Mouse (Mus musculus) CH12.LX (cell line): ENCODE measurements around the gene Fgf11. TPM values are rescaled to one million over a fixed set of nuclear protein-coding genes. Genes with fewer than 3 reads are reported as not detected.

ENCODE experiments used
- DNase-seq: peaks from one replicate; pipeline ENCODE4 v3.0.0-alpha.2; 2013; ENCODE audit errors: extremely low read depth
- H3K27ac ChIP-seq: 2 replicates; pipeline ENCODE4 v1.5.1; 2012; ENCODE audit warnings: low read depth, mild to moderate bottlenecking, control low read depth, moderate library complexity; ENCODE audit not compliant: insufficient read depth
- H3K27me3 ChIP-seq: replicated peaks from 2 replicates; pipeline ENCODE3; 2012; ENCODE audit warnings: inconsistent platforms
- H3K36me3 ChIP-seq, 2 experiments: replicated peaks in 1 of 2; 2 replicates each; pipeline versions ENCODE3 to v1.6.1; 2012; ENCODE audit warnings: inconsistent platforms in 1 of 2, low read length in 1 of 2, mild to moderate bottlenecking in 1 of 2, mixed read lengths in 1 of 2, moderate library complexity in 1 of 2; ENCODE audit not compliant: control insufficient read depth in 1 of 2, insufficient read depth in 1 of 2
- H3K4me1 ChIP-seq, 2 experiments: 2 replicates each; pipeline ENCODE4 v1.6.1; 2012; ENCODE audit warnings: inconsistent platforms in 1 of 2, moderate library complexity in 1 of 2; ENCODE audit not compliant: insufficient read depth in 2 of 2, control insufficient read depth in 1 of 2
- H3K4me2 ChIP-seq: 2 replicates; pipeline ENCODE4 v1.6.1; 2012; ENCODE audit warnings: low read depth, mild to moderate bottlenecking, control low read depth; ENCODE audit not compliant: poor library complexity, insufficient read depth, severe bottlenecking
- H3K4me3 ChIP-seq, 3 experiments: fragments of 150-350 bp in 1 of 3; sonication (generic) in 1 of 3; replicated peaks in 1 of 3; 2 replicates each; pipeline versions ENCODE3 to v1.5.1; 2011 to 2012; ENCODE audit warnings: low read depth in 2 of 3, low read length in 2 of 3, mild to moderate bottlenecking in 2 of 3, moderate library complexity in 2 of 3, control low read depth in 1 of 3, improper control_type of control experiment in 1 of 3, inconsistent platforms in 1 of 3, mixed read lengths in 1 of 3; ENCODE audit not compliant: poor library complexity in 1 of 3
- H3K79me2 ChIP-seq: replicated peaks from 2 replicates; pipeline ENCODE4 v1.6.1; 2012; ENCODE audit warnings: mild to moderate bottlenecking, moderate library complexity; ENCODE audit not compliant: control insufficient read depth, poor library complexity, insufficient read depth, severe bottlenecking; ENCODE audit errors: extremely low read depth
- H3K9ac ChIP-seq: 2 replicates; pipeline ENCODE4 v1.6.1; 2012; ENCODE audit warnings: low read depth, mild to moderate bottlenecking, control low read depth, moderate library complexity; ENCODE audit not compliant: insufficient read depth
- H3K9me3 ChIP-seq: replicated peaks from 2 replicates; pipeline ENCODE3; 2012; ENCODE audit warnings: low read length, inconsistent platforms, mixed read lengths
- BHLHE40 ChIP-seq: IDR thresholded peaks from 2 replicates; pipeline ENCODE4 v1.6.1; 2011; ENCODE audit warnings: mild to moderate bottlenecking, low read depth, low read length, improper control_type of control experiment
- CHD1 ChIP-seq: IDR thresholded peaks from 2 replicates; pipeline ENCODE4 v1.6.1; 2012; ENCODE audit warnings: low read depth, low read length, improper control_type of control experiment, inconsistent platforms
- CHD2 ChIP-seq: IDR thresholded peaks from 2 replicates; pipeline ENCODE4 v1.6.1; 2011; ENCODE audit warnings: low read length, improper control_type of control experiment
- CTCF ChIP-seq, 2 experiments: IDR thresholded peaks in 1 of 2; conservative IDR thresholded peaks in 1 of 2; 2 replicates each; pipeline ENCODE4 v1.5.1; 2011 to 2012; ENCODE audit warnings: low read depth in 2 of 2, low read length in 2 of 2, improper control_type of control experiment in 1 of 2, inconsistent platforms in 1 of 2, mild to moderate bottlenecking in 1 of 2, moderate library complexity in 1 of 2
- ELF1 ChIP-seq: IDR thresholded peaks from 2 replicates; pipeline ENCODE4 v1.6.1; 2014; ENCODE audit warnings: low read depth, mild to moderate bottlenecking, inconsistent platforms, low read length, improper control_type of control experiment
- EP300 ChIP-seq: IDR thresholded peaks from 2 replicates; pipeline ENCODE4 v1.6.1; 2011; ENCODE audit warnings: low read length, improper control_type of control experiment
- GABPA ChIP-seq: IDR thresholded peaks from 2 replicates; pipeline ENCODE4 v1.6.1; 2012; ENCODE audit warnings: low read depth, low read length, improper control_type of control experiment, inconsistent platforms; ENCODE audit not compliant: insufficient replicate concordance
- IRF4 ChIP-seq: IDR thresholded peaks from 2 replicates; pipeline ENCODE4 v1.6.1; 2014; ENCODE audit warnings: low read depth, mild to moderate bottlenecking, inconsistent platforms, low read length, improper control_type of control experiment
- JUND ChIP-seq: conservative IDR thresholded peaks from 2 replicates; pipeline ENCODE4 v1.6.1; 2011; ENCODE audit warnings: low read depth, low read length, improper control_type of control experiment
- KAT2A ChIP-seq: IDR thresholded peaks from 2 replicates; pipeline ENCODE4 v1.6.1; 2012; ENCODE audit warnings: low read length, improper control_type of control experiment, inconsistent platforms; ENCODE audit not compliant: insufficient replicate concordance
- MEF2A ChIP-seq: IDR thresholded peaks from 2 replicates; pipeline ENCODE4 v1.6.1; 2014; ENCODE audit warnings: low read depth, mild to moderate bottlenecking, inconsistent platforms, low read length, improper control_type of control experiment, borderline replicate concordance
- NRF1 ChIP-seq: IDR thresholded peaks from 2 replicates; pipeline ENCODE4 v1.6.1; 2014; ENCODE audit warnings: low read depth, mild to moderate bottlenecking, inconsistent platforms, low read length, improper control_type of control experiment, moderate library complexity
- PAX5 ChIP-seq: IDR thresholded peaks from 2 replicates; pipeline ENCODE4 v1.6.1; 2012; ENCODE audit warnings: low read length, inconsistent platforms, mixed read lengths
- POLR2A ChIP-seq: IDR thresholded peaks from 2 replicates; pipeline ENCODE4 v1.6.1; 2011; ENCODE audit warnings: low read depth, mild to moderate bottlenecking, improper control_type of control experiment, low read length
- RCOR1 ChIP-seq: conservative IDR thresholded peaks from 2 replicates; pipeline ENCODE4 v1.6.1; 2012; ENCODE audit warnings: low read depth, mild to moderate bottlenecking, inconsistent platforms, low read length, improper control_type of control experiment
- SIN3A ChIP-seq: IDR thresholded peaks from 2 replicates; pipeline ENCODE4 v1.6.1; 2012; ENCODE audit warnings: low read length, improper control_type of control experiment, inconsistent platforms
- SMC3 ChIP-seq: IDR thresholded peaks from 2 replicates; pipeline ENCODE4 v1.6.1; 2011; ENCODE audit warnings: low read depth, low read length, improper control_type of control experiment
- TBP ChIP-seq: conservative IDR thresholded peaks from 2 replicates; pipeline ENCODE4 v1.6.1; 2011; ENCODE audit warnings: low read depth, low read length, improper control_type of control experiment
- TCF12 ChIP-seq: IDR thresholded peaks from 2 replicates; pipeline ENCODE4 v1.6.1; 2014; ENCODE audit warnings: low read depth, mild to moderate bottlenecking, inconsistent platforms, low read length, improper control_type of control experiment
- ZC3H11A ChIP-seq: IDR thresholded peaks from 2 replicates; pipeline ENCODE4 v1.6.1; 2012; ENCODE audit warnings: low read depth, mild to moderate bottlenecking, inconsistent platforms, low read length, improper control_type of control experiment
- ZKSCAN1 ChIP-seq: IDR thresholded peaks from 2 replicates; pipeline ENCODE4 v1.6.1; 2012; ENCODE audit warnings: low read depth, inconsistent platforms, low read length, improper control_type of control experiment, borderline replicate concordance
- ZNF384 ChIP-seq: IDR thresholded peaks from 2 replicates; pipeline ENCODE4 v1.6.1; 2012; ENCODE audit warnings: low read depth, low read length, improper control_type of control experiment, inconsistent platforms
- dilution Hi-C: fragments of 300-500 bp; cut with MboI; formaldehyde crosslinking; loops from 2 replicates; pipeline ENCODE4 v1.14.3; 2020; ENCODE audit warnings: low sequenced_read_pairs; ENCODE audit not compliant: extremely low pct_unique_long_range_greater_than_20kb, extremely low pct_ligation_motif_present
- in situ Hi-C: fragments of 300-500 bp; cut with MboI; formaldehyde crosslinking; loops from 3 replicates; pipeline ENCODE4 v1.14.3; 2019; ENCODE audit warnings: low sequenced_read_pairs, low pct_ligation_motif_present, low pct_unique_long_range_greater_than_20kb, mixed read lengths
- polyA plus RNA-seq: library from polyadenylated mRNA; unstranded; fragments of >175 nt; gene quantifications from 2 replicates; pipeline ENCODE4 v1.2.1, GENCODE M21; 2012; ENCODE audit warnings: low read depth; ENCODE audit not compliant: insufficient read length
- total RNA-seq, 2 experiments: library from RNA; depleted of rRNA; stranded (reverse); fragments of 300-350 nt in 1 of 2; fragments of >200 nt in 1 of 2; gene quantifications; 2 replicates each; pipeline ENCODE4 v1.2.3; 2012 to 2014

Fgf11 gene
- total and polyA plus RNA-seq, 3 experiments = 0.93 to 3.9 (median 1.8) TPM

DNA sequence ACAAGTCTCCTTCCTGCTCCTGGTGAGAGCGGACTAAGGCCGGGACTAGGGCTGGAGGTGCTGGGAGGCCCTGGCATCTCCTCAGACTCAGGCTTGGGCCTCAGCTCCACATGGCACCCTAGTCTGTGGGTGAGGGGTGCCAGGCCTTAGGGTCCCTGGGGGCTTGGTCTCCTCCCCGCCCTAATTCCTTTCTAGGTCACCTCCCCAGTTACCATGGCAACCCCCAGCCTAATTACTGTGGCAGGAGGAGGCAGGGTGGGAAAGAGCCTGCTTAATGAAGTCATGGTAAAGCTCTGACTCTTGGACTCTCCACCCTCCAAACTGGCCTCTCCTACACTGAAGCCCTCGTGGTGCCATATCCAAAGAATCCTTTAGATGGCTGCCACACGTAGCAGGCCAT is 27.2 kb upstream of the Fgf11 start:
- H3K9me3 ChIP-seq = peaks cover 10% of the 10 kb centered on the region
- H3K4me1 ChIP-seq = peaks cover 1 to 3% of the 10 kb centered on the region in 2 experiments; a peak in 2 of 4 replicates
- H3K4me2 ChIP-seq = no peak overlapping the region
- H3K36me3 ChIP-seq = peaks cover 0 to 5% of the 10 kb centered on the region in 2 experiments
- H3K4me3 ChIP-seq = no peak overlapping the region
- no peak for TF ChIP-seq ELF1
- no peak for TF ChIP-seq PAX5
- TF ChIP-seq CHD1 = no peak
- no peak for TF ChIP-seq SIN3A
- TF ChIP-seq KAT2A = no peak
- TF ChIP-seq IRF4 = no peak
- no peak for TF ChIP-seq GABPA
- TF ChIP-seq ZNF384 = no peak
- TF ChIP-seq NRF1 = no peak
- peaks cover 35% of the 10 kb centered on the region for H3K27me3 ChIP-seq
- in situ Hi-C loops (no loop called here), dilution Hi-C loops (no loop called here)
- H3K79me2 ChIP-seq = no peaks in the 10 kb centered on the region
- no peak overlapping the region for H3K27ac ChIP-seq
- DNase-seq = no peak
- no peak overlapping the region for H3K9ac ChIP-seq

DNA sequence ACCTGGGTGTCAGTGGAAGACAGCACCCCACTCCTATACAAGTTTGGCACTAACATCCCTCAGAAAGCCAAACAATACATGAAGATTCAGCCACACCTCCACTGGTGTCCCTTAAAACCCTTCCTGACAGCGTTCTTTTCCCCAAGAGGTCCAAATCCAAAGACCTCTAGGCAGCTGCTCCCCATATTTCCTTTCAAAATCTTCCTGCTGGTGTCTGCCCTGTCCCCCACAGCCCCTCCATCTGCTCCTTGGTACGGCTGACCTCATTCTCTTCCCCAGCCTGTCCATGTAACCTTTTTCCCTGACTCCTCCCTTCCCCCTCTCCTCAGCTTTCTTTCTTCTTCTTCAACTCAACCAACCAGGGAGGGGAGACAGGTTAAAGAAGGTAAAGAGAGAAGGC is 21.8 kb upstream of the Fgf11 start:
- no peak for DNase-seq
- Histone ChIP-seq H3K36me3 (peaks cover 0 to 3% of the 10 kb centered on the region in 2 experiments), H3K9me3 (peaks cover 10% of the 10 kb centered on the region), H3K27me3 (peaks cover 33% of the 10 kb centered on the region), H3K4me3 (no peak overlapping the region), H3K9ac (no peak overlapping the region), H3K27ac (no peak overlapping the region), H3K4me1 (peaks cover 0 to 3% of the 10 kb centered on the region in 2 experiments; a peak in 1 of 4 replicates), H3K4me2 (no peak overlapping the region), H3K79me2 (no peaks in the 10 kb centered on the region)
- in situ Hi-C loops = no loop called here
- TF ChIP-seq ELF1 (no peak), ZNF384 (no peak), CTCF (conservative IDR thresholded peaks at IDR 0.05 in 1 of 2, IDR thresholded peaks at IDR 0.05 in 1 of 2; ENCODE audit: low read depth in 2 of 2, low read length in 2 of 2) (no peak), BHLHE40 (no peak), RCOR1 (no peak), KAT2A (no peak), IRF4 (no peak), SIN3A (no peak), PAX5 (no peak), JUND (no peak), ZKSCAN1 (no peak), EP300 (no peak), MEF2A (no peak), SMC3 (no peak), ZC3H11A (no peak), TCF12 (no peak), POLR2A (no peak), TBP (no peak), CHD2 (no peak)
- dilution Hi-C loops = no loop called here
